ENCODE assay signal across 8 mouse cellular contexts in genomic region chr5:121219980-121220731, GRCm38 (mm10). TPM values are rescaled to one million over a fixed set of nuclear protein-coding genes. Genes with fewer than 3 reads are reported as not detected.
DNase-seq lines count a peak whose midpoint lies in the region; ATAC-seq and TF ChIP-seq lines count a peak whose summit lies in the region.

Gene Hectd4 (plus strand): TSS chr5:121220219.

- H3ac ChIP-seq in C2C12 (ENCODE audit: control insufficient read depth, insufficient read length, low read depth), result peak within 1 kb of the TSS; percentile 67

- H3K4me1 ChIP-seq in erythroblast, embryonic 14.5 days (ENCODE audit: control insufficient read depth), result peaks cover 65% of the 10 kb centered on the region
- H3K4me1 ChIP-seq in heart, embryonic 12.5 days (replicated peaks), result peaks cover 16% of the 10 kb centered on the region
- H3K4me1 ChIP-seq in kidney, postnatal 0 days (replicated peaks; ENCODE audit: insufficient read depth, low read length), result 0 out of 2 replicates have a peak, but pooled peaks cover 5% of the 10 kb centered on the region
- H3K4me1 ChIP-seq in liver, embryonic 11.5 days (replicated peaks; ENCODE audit: control insufficient read depth, insufficient read depth, low read length), result peaks cover 27% of the 10 kb centered on the region
- H3K4me1 ChIP-seq in stomach, embryonic 14.5 days (ENCODE audit: control insufficient read depth, insufficient read depth, low read length), result peaks cover 6% of the 10 kb centered on the region

- TF ChIP-seq POLR2A in brain, embryonic 14.5 days (IDR thresholded peaks at IDR 0.05; ENCODE audit: borderline replicate concordance, extremely low read depth, insufficient read depth, insufficient read length, poor library complexity, severe bottlenecking), result peak; percentile 71

- 1% methylated on average over 82 of the region's 90 CpGs for WGBS in heart, embryonic 12.5 days
- under 1% methylated on average over 77 of the region's 90 CpGs for WGBS in kidney, postnatal 0 days
- WGBS in liver, embryonic 11.5 days, result under 1% methylated on average over 84 of the region's 90 CpGs
- under 1% methylated on average over 62 of the region's 90 CpGs for WGBS in stomach, embryonic 14.5 days

- DNase-seq in brain, embryonic 14.5 days (ENCODE audit: low read depth), result peak; percentile 97
- peak; percentile 97 for DNase-seq in kidney, postnatal 0 days (ENCODE audit: low spot score)
- DNase-seq in liver, embryonic 11.5 days (ENCODE audit: low spot score), result peak; percentile 99
- peak; percentile 97 for DNase-seq in naive thymus-derived CD4-positive, alpha-beta T cell, adult 2 months (ENCODE audit: low read depth)

- peaks cover 8% of the 10 kb centered on the region for H3K79me3 ChIP-seq in C2C12 (ENCODE audit: low read depth)

- TF ChIP-seq CTCF in C2C12 (IDR thresholded peaks at IDR 0.05; ENCODE audit: control insufficient read depth, insufficient read depth, insufficient read length), result no peak
- no peak for TF ChIP-seq CTCF in brain, embryonic 14.5 days (IDR thresholded peaks at IDR 0.05; ENCODE audit: borderline replicate concordance, extremely low read depth, insufficient read depth, insufficient read length)
- no peak for TF ChIP-seq CTCF in kidney, postnatal 0 days (IDR thresholded peaks at IDR 0.05; ENCODE audit: low read depth)

- peak within 1 kb of the TSS; percentile 98 for H3K4me2 ChIP-seq in heart, embryonic 12.5 days
- peak within 1 kb of the TSS; percentile 62 for H3K4me2 ChIP-seq in kidney, postnatal 0 days (ENCODE audit: low read length)
- peak within 1 kb of the TSS; percentile 89 for H3K4me2 ChIP-seq in liver, embryonic 11.5 days
- peak within 1 kb of the TSS; percentile 71 for H3K4me2 ChIP-seq in stomach, embryonic 14.5 days (replicated peaks; ENCODE audit: low read depth, low read length)

- no peaks in the 10 kb centered on the region for H3K27me3 ChIP-seq in C2C12 (ENCODE audit: control insufficient read depth, insufficient read depth, insufficient read length)
- H3K27me3 ChIP-seq in erythroblast, embryonic 14.5 days (ENCODE audit: control insufficient read depth), result no peaks in the 10 kb centered on the region
- H3K27me3 ChIP-seq in heart, embryonic 12.5 days (replicated peaks), result no peaks in the 10 kb centered on the region
- H3K27me3 ChIP-seq in kidney, postnatal 0 days (ENCODE audit: insufficient read depth, low read length), result no peaks in the 10 kb centered on the region
- H3K27me3 ChIP-seq in liver, embryonic 11.5 days (replicated peaks; ENCODE audit: control insufficient read depth, insufficient read depth, low read length), result no peaks in the 10 kb centered on the region
- no peaks in the 10 kb centered on the region for H3K27me3 ChIP-seq in stomach, embryonic 14.5 days (ENCODE audit: control insufficient read depth, insufficient read depth, low read length)

- H3K79me2 ChIP-seq in C2C12 (ENCODE audit: control insufficient read depth, insufficient read depth), result peaks cover 39% of the 10 kb centered on the region

- no peaks in the 10 kb centered on the region for H3K9me3 ChIP-seq in erythroblast, embryonic 14.5 days (ENCODE audit: control insufficient read depth, low read length)
- H3K9me3 ChIP-seq in heart, embryonic 12.5 days (replicated peaks), result no peaks in the 10 kb centered on the region
- H3K9me3 ChIP-seq in kidney, postnatal 0 days (replicated peaks; ENCODE audit: low read length), result no peaks in the 10 kb centered on the region
- no peaks in the 10 kb centered on the region for H3K9me3 ChIP-seq in liver, embryonic 11.5 days (ENCODE audit: control insufficient read depth, low read length)
- H3K9me3 ChIP-seq in stomach, embryonic 14.5 days (ENCODE audit: control insufficient read depth, low read depth, low read length), result no peaks in the 10 kb centered on the region

- peak within 1 kb of the TSS; percentile 72 for H3K27ac ChIP-seq in heart, embryonic 12.5 days (ENCODE audit: poor library complexity, severe bottlenecking)
- H3K27ac ChIP-seq in kidney, postnatal 0 days, result peak within 1 kb of the TSS; percentile 83
- H3K27ac ChIP-seq in liver, embryonic 11.5 days (ENCODE audit: low read depth, low read length), result peak within 1 kb of the TSS; percentile 90
- H3K27ac ChIP-seq in stomach, embryonic 14.5 days (ENCODE audit: low read length), result peak within 1 kb of the TSS; percentile 67

- no peaks in the 10 kb centered on the region for H3K36me3 ChIP-seq in C2C12 (ENCODE audit: control insufficient read depth, insufficient read depth)
- H3K36me3 ChIP-seq in erythroblast, embryonic 14.5 days (ENCODE audit: control insufficient read depth), result peaks cover 41% of the 10 kb centered on the region
- no peaks in the 10 kb centered on the region for H3K36me3 ChIP-seq in heart, embryonic 12.5 days
- no peaks in the 10 kb centered on the region for H3K36me3 ChIP-seq in kidney, postnatal 0 days (ENCODE audit: insufficient read depth, low read length)
- no peaks in the 10 kb centered on the region for H3K36me3 ChIP-seq in liver, embryonic 11.5 days (ENCODE audit: control insufficient read depth, insufficient read depth, low read length)
- H3K36me3 ChIP-seq in stomach, embryonic 14.5 days (ENCODE audit: control insufficient read depth, insufficient read depth, low read length), result no peaks in the 10 kb centered on the region

- ATAC-seq in heart, embryonic 12.5 days (ENCODE audit: insufficient number of reproducible peaks, low FRiP score), result peak; percentile 92
- peak; percentile 92 for ATAC-seq in kidney, postnatal 0 days (replicated peaks; ENCODE audit: low FRiP score, low read depth)
- ATAC-seq in liver, embryonic 11.5 days (replicated peaks; ENCODE audit: low FRiP score), result peak; percentile 64
- peak; percentile 91 for ATAC-seq in stomach, embryonic 14.5 days (ENCODE audit: insufficient number of reproducible peaks, insufficient read depth, low FRiP score, low read depth)

- peak within 1 kb of the TSS; percentile 68 for H3K4me3 ChIP-seq in C2C12 (ENCODE audit: insufficient read depth, poor library complexity, severe bottlenecking)
- peak within 1 kb of the TSS; percentile 95 for H3K4me3 ChIP-seq in erythroblast, embryonic 14.5 days (replicated peaks)
- peak within 1 kb of the TSS; percentile 93 for H3K4me3 ChIP-seq in heart, embryonic 12.5 days
- peak within 1 kb of the TSS; percentile 88 for H3K4me3 ChIP-seq in kidney, postnatal 0 days (replicated peaks; ENCODE audit: low read depth, low read length)
- peak within 1 kb of the TSS; percentile 84 for H3K4me3 ChIP-seq in liver, embryonic 11.5 days (ENCODE audit: low read depth, low read length)
- H3K4me3 ChIP-seq in stomach, embryonic 14.5 days (ENCODE audit: low read depth, low read length), result peak within 1 kb of the TSS; percentile 94

- peak within 1 kb of the TSS; percentile 95 for H3K9ac ChIP-seq in heart, embryonic 12.5 days
- peak within 1 kb of the TSS; percentile 87 for H3K9ac ChIP-seq in kidney, postnatal 0 days (ENCODE audit: low read depth, low read length)
- H3K9ac ChIP-seq in liver, embryonic 11.5 days (ENCODE audit: low read depth, low read length), result peak within 1 kb of the TSS; percentile 91
- peak within 1 kb of the TSS; percentile 93 for H3K9ac ChIP-seq in stomach, embryonic 14.5 days (replicated peaks; ENCODE audit: low read depth, low read length)

TF ChIP-seq in C2C12, 6 proteins besides CTCF, POLR2A, EP300 and RAD21:
- TF ChIP-seq MYOD1 (IDR thresholded peaks at IDR 0.05; ENCODE audit: control insufficient read depth, insufficient read length, low read depth), result no peak
- no peak for TF ChIP-seq MAX (IDR thresholded peaks at IDR 0.05)
- TF ChIP-seq FOSL1 (IDR thresholded peaks at IDR 0.05; ENCODE audit: insufficient read depth, low read length, poor library complexity, severe bottlenecking), result no peak
- no peak for TF ChIP-seq CEBPB (IDR thresholded peaks at IDR 0.05; ENCODE audit: low read depth)
- TF ChIP-seq MYOG (IDR thresholded peaks at IDR 0.05; ENCODE audit: control insufficient read depth, extremely low read depth, insufficient read length), result no peak
- no peak for TF ChIP-seq USF1 (IDR thresholded peaks at IDR 0.05; ENCODE audit: low read depth)

RNA-seq across cellular contexts. Expression of gene Hectd4, which starts in this region (rescaled TPM):
- 5.4 TPM for polyA plus RNA-seq in C2C12 (2012; fragmentation: generic; extraction: Trizol)
- polyA plus RNA-seq in brain, embryonic 14.5 days (2012; rRNA removed), result 60.2 and 75.7 TPM in 2 replicates
- 10.6 and 12.1 TPM in 2 replicates for polyA plus RNA-seq in erythroblast, embryonic 14.5 days (2012)
- polyA plus RNA-seq in heart, embryonic 12.5 days (2016; fragmentation: Nextera tagmentation; extraction: Ambion mirVana), result 5.1 and 6.8 TPM in 2 replicates
- 2.0 and 2.9 TPM in 2 replicates for polyA plus RNA-seq in kidney, postnatal 0 days (2015; fragmentation: Nextera tagmentation; extraction: Ambion mirVana)
- polyA plus RNA-seq in liver, embryonic 11.5 days (2014; fragmentation: Nextera tagmentation; extraction: Ambion mirVana), result 11.8 and 16.3 TPM in 2 replicates
- 9.5 and 10.4 TPM in 2 replicates for polyA plus RNA-seq in stomach, embryonic 14.5 days (2014; fragmentation: Nextera tagmentation; extraction: Ambion mirVana)

Comparison
In these comparisons a context has a peak if more than half of its experiments do, and no peak if none do; other contexts are left out.
1. Peak in every context shown above with its lines: DNase-seq, ATAC-seq, H3K4me3 ChIP-seq and H3K27ac ChIP-seq.